Mouse (Mus musculus) myocyte (in vitro differentiated cells): ENCODE measurements at regions not wholly inside any gene's neighbourhood (a gene's known extent, or its start where the extent isn't known, plus 50 kb on each side); places are given as distances from the start of the nearest gene placed in this dataset.

Experiments
- H3K27me3 ChIP-seq: one replicate; pipeline ENCODE4 v1.6.1; 2011; ENCODE audit not compliant: control insufficient read depth, insufficient read depth, insufficient read length
- H3K36me3 ChIP-seq: one replicate; pipeline ENCODE4 v1.6.1; 2011; ENCODE audit not compliant: control insufficient read depth, insufficient read depth
- H3K4me2 ChIP-seq: one replicate; pipeline ENCODE4 v1.6.1; 2011; ENCODE audit warnings: low read depth, control low read depth
- H3K4me3 ChIP-seq: one replicate; pipeline ENCODE4 v1.5.1; 2011; ENCODE audit warnings: mild to moderate bottlenecking, control low read depth, moderate library complexity
- H3K79me2 ChIP-seq: one replicate; pipeline ENCODE4 v1.6.1; 2011; ENCODE audit not compliant: control insufficient read depth, insufficient read depth
- H3ac ChIP-seq: one replicate; pipeline ENCODE4 v1.6.1; 2011; ENCODE audit not compliant: control insufficient read depth, insufficient read length
- CEBPB ChIP-seq: IDR thresholded peaks from 2 replicates; pipeline ENCODE4 v1.6.1; 2011; ENCODE audit warnings: mild to moderate bottlenecking, moderate library complexity; ENCODE audit not compliant: poor library complexity, insufficient read depth, severe bottlenecking
- E2F4 ChIP-seq: IDR thresholded peaks from one replicate; pipeline ENCODE4 v1.6.1; 2011; ENCODE audit warnings: mild to moderate bottlenecking, control low read depth, moderate library complexity; ENCODE audit not compliant: insufficient read depth
- MAX ChIP-seq: IDR thresholded peaks from one replicate; pipeline ENCODE4 v1.6.1; 2011; ENCODE audit warnings: low read depth, mild to moderate bottlenecking, control low read depth
- MYOD1 ChIP-seq, 3 experiments: IDR thresholded peaks; one replicate each; pipeline ENCODE4 v1.6.1; 2011; ENCODE audit warnings: control low read depth in 2 of 3, low read depth in 2 of 3, mild to moderate bottlenecking in 2 of 3, moderate library complexity in 1 of 3; ENCODE audit not compliant: insufficient read length in 2 of 3, control insufficient read depth in 1 of 3
- MYOG ChIP-seq, 3 experiments: IDR thresholded peaks; one replicate each; pipeline ENCODE4 v1.6.1; 2011; ENCODE audit warnings: control low read depth in 2 of 3, low read depth in 2 of 3, mild to moderate bottlenecking in 2 of 3; ENCODE audit not compliant: insufficient read length in 2 of 3, control insufficient read depth in 1 of 3, insufficient read depth in 1 of 3
- POLR2A ChIP-seq: IDR thresholded peaks from one replicate; pipeline ENCODE4 v1.6.1; 2011; ENCODE audit warnings: low read depth, mild to moderate bottlenecking, control low read depth, moderate library complexity; ENCODE audit not compliant: insufficient read length
- POLR2AphosphoS2 ChIP-seq: IDR thresholded peaks from one replicate; pipeline ENCODE4 v1.6.1; 2011; ENCODE audit warnings: low read depth, control low read depth; ENCODE audit not compliant: insufficient read length
- REST ChIP-seq: IDR thresholded peaks from one replicate; pipeline ENCODE4 v1.6.1; 2011; ENCODE audit warnings: mild to moderate bottlenecking, control low read depth, moderate library complexity; ENCODE audit not compliant: insufficient read depth, insufficient read length
- SRF ChIP-seq: IDR thresholded peaks from one replicate; pipeline ENCODE4 v1.6.1; 2011; ENCODE audit warnings: low read depth; ENCODE audit not compliant: control insufficient read depth, insufficient read length
- TCF12 ChIP-seq: IDR thresholded peaks from one replicate; pipeline ENCODE4 v1.6.1; 2011; ENCODE audit warnings: mild to moderate bottlenecking, control low read depth; ENCODE audit not compliant: poor library complexity, insufficient read depth, severe bottlenecking
- TCF3 ChIP-seq: IDR thresholded peaks from one replicate; pipeline ENCODE4 v1.6.1; 2011; ENCODE audit warnings: low read depth, control low read depth; ENCODE audit not compliant: insufficient read length
- USF1 ChIP-seq: IDR thresholded peaks from one replicate; pipeline ENCODE4 v1.6.1; 2011; ENCODE audit warnings: low read depth, mild to moderate bottlenecking, control low read depth, moderate library complexity

- no peak overlapping the region for H3K4me2 ChIP-seq
- no peaks in the 10 kb centered on the region for H3K27me3 ChIP-seq
- no peaks in the 10 kb centered on the region for H3K79me2 ChIP-seq
- H3ac ChIP-seq = no peak overlapping the region
- H3K4me3 ChIP-seq = no peak overlapping the region
- TF ChIP-seq E2F4 (no peak), TCF12 (no peak), POLR2AphosphoS2 (no peak), REST (no peak), MYOG (IDR thresholded peaks at IDR 0.05; ENCODE audit: control insufficient read depth in 1 of 3, insufficient read depth in 1 of 3, insufficient read length in 2 of 3, low read depth in 2 of 3) (no peak), SRF (no peak), USF1 (no peak)
- no peaks in the 10 kb centered on the region for H3K36me3 ChIP-seq
Observed at GRCm38 (mm10) chr10:124297198-124297677, 1033.4 kb downstream of the Fam19a2 start.

DNA sequence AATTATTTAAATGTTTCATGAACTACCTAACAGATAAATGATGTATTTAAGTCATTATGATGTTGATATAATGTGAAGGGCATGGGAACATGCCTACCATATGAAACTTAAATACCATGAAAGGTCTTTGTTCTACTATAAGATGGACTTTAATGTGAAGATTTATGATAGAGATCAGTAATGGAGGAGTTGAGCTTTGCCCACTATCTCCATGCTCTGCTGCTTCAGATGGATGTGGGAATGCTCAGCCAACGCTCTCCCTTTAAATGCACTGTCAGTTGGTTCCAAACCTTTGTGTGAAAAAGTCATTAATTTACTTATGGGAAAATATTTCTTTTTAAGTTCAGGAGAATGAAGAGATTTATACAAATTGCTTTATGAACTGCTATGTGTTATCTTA lies 1040.9 kb downstream of the Fam19a2 start:
- Histone ChIP-seq H3K36me3 (no peaks in the 10 kb centered on the region), H3K79me2 (no peaks in the 10 kb centered on the region), H3K4me3 (no peak overlapping the region), H3ac (no peak overlapping the region), H3K27me3 (no peaks in the 10 kb centered on the region), H3K4me2 (no peak overlapping the region)
- no peak for TF ChIP-seq REST
- TF ChIP-seq TCF12 = no peak
- no peak for TF ChIP-seq MAX
- no peak for TF ChIP-seq SRF
- TF ChIP-seq E2F4 = no peak

GRCm38 (mm10) chr10:124305644-124306043 lies 1041.8 kb downstream of the Fam19a2 start:
- H3ac ChIP-seq = no peak overlapping the region
- TF ChIP-seq E2F4 = no peak
- no peak for TF ChIP-seq TCF12
- no peak for TF ChIP-seq POLR2A
- no peak for TF ChIP-seq REST
- TF ChIP-seq MYOD1 (IDR thresholded peaks at IDR 0.05; ENCODE audit: control insufficient read depth in 1 of 3, insufficient read length in 2 of 3, low read depth in 2 of 3) = no peak
- TF ChIP-seq MYOG (IDR thresholded peaks at IDR 0.05; ENCODE audit: control insufficient read depth in 1 of 3, insufficient read depth in 1 of 3, insufficient read length in 2 of 3, low read depth in 2 of 3) = no peak
- TF ChIP-seq CEBPB = no peak
- TF ChIP-seq MAX = no peak
- TF ChIP-seq POLR2AphosphoS2 = no peak
- TF ChIP-seq SRF = no peak
- TF ChIP-seq TCF3 = no peak
- TF ChIP-seq USF1 = no peak
- H3K79me2 ChIP-seq = no peaks in the 10 kb centered on the region

DNA sequence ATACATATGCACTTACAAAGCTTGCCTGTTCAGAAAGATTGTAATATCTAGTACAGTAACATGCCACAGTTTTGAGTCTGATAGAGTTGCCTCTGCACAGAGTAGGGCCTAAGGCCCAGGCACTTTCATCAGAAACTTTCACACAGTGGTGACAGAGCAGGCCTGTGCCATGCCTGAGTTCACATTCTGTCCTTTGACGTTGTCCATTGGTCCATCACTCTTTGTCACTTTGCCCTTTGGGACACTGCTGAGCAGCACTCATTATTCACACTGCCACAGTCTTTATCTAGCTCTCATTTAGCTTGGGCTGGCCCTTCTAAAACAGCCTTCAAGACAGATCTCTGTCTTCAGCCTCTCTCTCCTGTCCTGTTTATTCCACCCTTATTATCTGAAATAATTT lies 1055.0 kb downstream of the Fam19a2 start:
- Histone ChIP-seq H3K79me2 (no peaks in the 10 kb centered on the region), H3ac (no peak overlapping the region), H3K4me2 (no peak overlapping the region), H3K4me3 (no peak overlapping the region), H3K27me3 (no peaks in the 10 kb centered on the region), H3K36me3 (no peaks in the 10 kb centered on the region)
- TF ChIP-seq TCF12 (no peak), MYOG (IDR thresholded peaks at IDR 0.05; ENCODE audit: control insufficient read depth in 1 of 3, insufficient read depth in 1 of 3, insufficient read length in 2 of 3, low read depth in 2 of 3) (no peak), MYOD1 (IDR thresholded peaks at IDR 0.05; ENCODE audit: control insufficient read depth in 1 of 3, insufficient read length in 2 of 3, low read depth in 2 of 3) (no peak), MAX (no peak), USF1 (no peak)

More at GRCm38 (mm10) chr10:124305644-124306043, 1041.8 kb downstream of the Fam19a2 start:
- no peak overlapping the region for H3K4me2 ChIP-seq
- no peaks in the 10 kb centered on the region for H3K36me3 ChIP-seq
- no peaks in the 10 kb centered on the region for H3K27me3 ChIP-seq
- H3K4me3 ChIP-seq = no peak overlapping the region

GRCm38 (mm10) chr10:124320191-124321110 lies 1056.7 kb downstream of the Fam19a2 start:
- no peak for TF ChIP-seq E2F4
- TF ChIP-seq SRF = no peak
- TF ChIP-seq POLR2A = no peak
- no peak for TF ChIP-seq POLR2AphosphoS2
- TF ChIP-seq USF1 = no peak
- TF ChIP-seq TCF12 = no peak
- no peak for TF ChIP-seq MYOD1 (IDR thresholded peaks at IDR 0.05; ENCODE audit: control insufficient read depth in 1 of 3, insufficient read length in 2 of 3, low read depth in 2 of 3)
- no peak for TF ChIP-seq MYOG (IDR thresholded peaks at IDR 0.05; ENCODE audit: control insufficient read depth in 1 of 3, insufficient read depth in 1 of 3, insufficient read length in 2 of 3, low read depth in 2 of 3)
- TF ChIP-seq TCF3 = no peak
- no peak for TF ChIP-seq MAX
- no peak for TF ChIP-seq CEBPB
- TF ChIP-seq REST = no peak
- Histone ChIP-seq H3K4me2 (no peak overlapping the region), H3K27me3 (no peaks in the 10 kb centered on the region), H3ac (no peak overlapping the region), H3K36me3 (no peaks in the 10 kb centered on the region), H3K79me2 (no peaks in the 10 kb centered on the region), H3K4me3 (no peak overlapping the region)
